Comparison of ENCODE assay signal across 15 mouse cellular contexts in genomic region chr8:6125265-6125664, GRCm38 (mm10).
"Had no signal": no experiment of that assay in that cellular context is flagged by ENCODE, and none has a peak within 500 bp of the region (broad histone marks: within the 10 kb centered on the region; RNA-seq: fewer than 3 reads in every experiment).

No protein-coding gene starts in this region.

- H3K9me3 ChIP-seq: neural tube, embryonic 13.5 days; neural tube, embryonic 15.5 days; stomach, embryonic 15.5 days had no signal

- H3K4me3 ChIP-seq: neural tube, embryonic 13.5 days; neural tube, embryonic 15.5 days; stomach, embryonic 15.5 days had no signal

- H3K4me1 ChIP-seq: neural tube, embryonic 13.5 days; neural tube, embryonic 15.5 days; stomach, embryonic 15.5 days had no signal

- H3K27ac ChIP-seq: neural tube, embryonic 13.5 days; neural tube, embryonic 15.5 days; stomach, embryonic 15.5 days; stomach, postnatal 0 days had no signal

- H3K27me3 ChIP-seq: neural tube, embryonic 13.5 days; neural tube, embryonic 15.5 days; stomach, embryonic 15.5 days had no signal

- H3K9ac ChIP-seq: neural tube, embryonic 13.5 days; neural tube, embryonic 15.5 days; stomach, embryonic 15.5 days had no signal

- H3K4me2 ChIP-seq: neural tube, embryonic 13.5 days; neural tube, embryonic 15.5 days; stomach, embryonic 15.5 days had no signal

- DNase-seq: retina, postnatal 1 day; right cerebral cortex, postnatal 14 days; right cerebral cortex, postnatal 25 days; right cerebral cortex, postnatal 4 days; spleen, adult 18-20 months; thymus, adult 18-20 months; thymus, adult 2 months; thymus, postnatal 14 days; thymus, postnatal 25 days; thymus, postnatal 36 days; thymus, postnatal 4 days had no signal

- H3K36me3 ChIP-seq: neural tube, embryonic 13.5 days; neural tube, embryonic 15.5 days; stomach, embryonic 15.5 days had no signal
